Mouse (Mus musculus) ovary, adult 18-20 months (tissue): ENCODE measurements around the gene Pwwp2a.

Source experiments
- DNase-seq: peaks from one replicate; pipeline ENCODE4 v3.0.0; 2022; ENCODE audit warnings: low spot score, mixed read lengths

The Pwwp2a gene

GRCm38 (mm10) chr11:43727796-43728195, 46.0 kb downstream of the Pwwp2a start:
- DNase-seq: no peak

GRCm38 (mm10) chr11:43728737-43729301, 47.0 kb downstream of the Pwwp2a start:
- DNase-seq: no peak

GRCm38 (mm10) chr11:43747233-43748226, 65.7 kb downstream of the Pwwp2a start, which contains the start of gene Ttc1:
Ttc1 (minus strand) TSS chr11:43748008.
- peak; percentile 93 for DNase-seq

DNA sequence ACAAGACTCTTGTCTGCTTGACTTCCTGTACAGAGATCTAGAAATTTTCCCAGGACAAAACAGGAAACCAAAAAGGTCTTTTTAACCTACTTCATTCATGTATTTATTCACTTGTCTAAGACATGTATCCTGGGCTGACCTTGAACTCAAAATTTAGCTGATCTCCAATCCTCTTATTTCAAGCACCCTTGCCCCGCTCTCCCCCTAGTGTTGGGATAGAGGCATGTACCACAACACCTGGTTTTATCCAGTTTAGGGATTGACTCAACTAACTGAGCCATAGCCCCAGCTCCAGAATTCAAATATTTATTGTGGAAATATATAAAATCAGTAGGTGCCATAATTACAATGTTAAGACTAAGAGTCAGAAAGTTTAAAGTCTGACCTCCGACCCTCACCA, 69.7 kb downstream of the Pwwp2a start:
- no peak for DNase-seq

GRCm38 (mm10) chr11:43754568-43754967, 72.8 kb downstream of the Pwwp2a start:
- DNase-seq: peak; percentile 9

DNA sequence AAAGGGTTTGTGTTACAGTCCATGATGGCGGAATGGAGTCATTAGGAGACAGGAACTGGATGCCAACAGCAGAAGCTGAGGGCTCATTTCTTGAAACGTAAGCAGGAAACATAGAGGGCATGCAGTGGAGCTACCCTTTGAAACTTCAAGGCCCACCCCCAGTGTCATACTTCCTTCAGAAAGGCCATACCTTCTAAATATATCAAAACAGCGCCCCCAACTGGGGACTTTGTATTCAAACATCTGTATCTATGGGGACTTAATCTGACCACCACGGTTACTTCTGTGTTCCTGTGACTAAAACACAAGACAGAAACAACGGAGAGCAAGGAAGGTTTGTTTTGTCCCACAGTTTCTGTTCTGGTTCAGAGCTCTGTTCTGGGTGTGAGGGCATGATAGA, 73.6 kb downstream of the Pwwp2a start:
- DNase-seq: no peak

DNA sequence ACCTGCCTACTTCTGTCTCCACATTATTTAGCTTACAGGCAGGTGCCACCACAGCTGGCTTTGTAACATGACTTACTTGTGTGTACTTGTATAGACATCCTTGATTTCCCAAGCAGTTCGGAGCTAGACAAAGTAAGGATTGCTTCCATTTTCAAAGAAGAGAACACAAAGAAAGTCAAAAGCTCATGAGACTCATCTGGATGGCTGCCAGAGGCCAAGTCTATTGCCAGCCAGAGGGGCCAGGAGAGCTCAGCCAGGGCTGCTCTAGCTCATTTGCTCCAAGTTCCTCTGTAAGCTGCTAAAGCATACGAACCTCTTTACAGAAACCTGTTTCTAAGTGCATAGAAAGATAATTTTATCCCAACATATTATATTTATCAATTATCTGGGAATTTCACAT, 76.6 kb downstream of the Pwwp2a start:
- DNase-seq: no peak

GRCm38 (mm10) chr11:43766922-43767648, 85.3 kb downstream of the Pwwp2a start:
- peak; percentile 46 for DNase-seq

- DNase-seq: no peak
Measured at GRCm38 (mm10) chr11:43767749-43768148, 86.0 kb downstream of the Pwwp2a start.

GRCm38 (mm10) chr11:43770110-43770509, 88.3 kb downstream of the Pwwp2a start:
- DNase-seq: no peak
